Mouse (Mus musculus): ENCODE results near the gene Rragd. TPM values are rescaled to one million over a fixed set of nuclear protein-coding genes. Genes with fewer than 3 reads are reported as not detected.
A peak's percentile ranks its signal among the peaks of the same experiment; 100 is the strongest.

The Rragd gene
- polyA plus RNA-seq, 1 experiment from 2014 or later, result 26.6 TPM

GRCm38 (mm10) chr4:33024420-33024819 lies 41.6 kb downstream of the Rragd start:
- Histone ChIP-seq H3K27ac (replicated peaks) (no peak overlapping the region), H3K36me3 (0 out of 2 replicates have a peak, but pooled peaks cover 7% of the 10 kb centered on the region), H3K4me1 (peaks cover 6% of the 10 kb centered on the region), H3K27me3 (no peaks in the 10 kb centered on the region), H3K9ac (replicated peaks) (no peak overlapping the region), H3K4me3 (no peak overlapping the region), H3K4me2 (replicated peaks) (no peak overlapping the region), H3K9me3 (no peaks in the 10 kb centered on the region)
- no peak for ATAC-seq (replicated peaks)
- 85% methylated on average over 8 of the region's 8 CpGs for WGBS

GRCm38 (mm10) chr4:33029104-33029503 lies 46.3 kb downstream of the Rragd start:
- 87% methylated on average over 7 of the region's 7 CpGs for WGBS
- Histone ChIP-seq H3K4me3 (no peak overlapping the region), H3K9ac (replicated peaks) (no peak overlapping the region), H3K27ac (replicated peaks) (no peak overlapping the region), H3K4me1 (peaks cover 32% of the 10 kb centered on the region), H3K9me3 (no peaks in the 10 kb centered on the region), H3K36me3 (no peaks in the 10 kb centered on the region), H3K27me3 (no peaks in the 10 kb centered on the region), H3K4me2 (replicated peaks) (no peak overlapping the region)
- ATAC-seq (replicated peaks), result no peak

GRCm38 (mm10) chr4:33030264-33031194 lies 47.7 kb downstream of the Rragd start:
- Histone ChIP-seq H3K36me3 (peaks cover 4% of the 10 kb centered on the region; the same call in 1 of the 2 replicates), H3K4me1 (peaks cover 35% of the 10 kb centered on the region), H3K9ac (replicated peaks) (peak overlapping the region; percentile 95), H3K27ac (replicated peaks) (peak overlapping the region; percentile 97), H3K4me3 (peak overlapping the region; percentile 92), H3K27me3 (no peaks in the 10 kb centered on the region), H3K9me3 (no peaks in the 10 kb centered on the region), H3K4me2 (replicated peaks) (peak overlapping the region; percentile 53)
- peak; percentile 83 for ATAC-seq (replicated peaks)
- WGBS, result 2% methylated on average over 55 of the region's 55 CpGs

- Histone ChIP-seq H3K4me3 (peak within 1 kb of the TSS; percentile 92), H3K9ac (replicated peaks) (peak within 1 kb of the TSS; percentile 95), H3K27ac (replicated peaks) (peak within 1 kb of the TSS; percentile 97), H3K27me3 (no peaks in the 10 kb centered on the region), H3K9me3 (no peaks in the 10 kb centered on the region), H3K36me3 (peaks cover 10% of the 10 kb centered on the region; the same call in 1 of the 2 replicates), H3K4me2 (replicated peaks) (peak within 1 kb of the TSS; percentile 53), H3K4me1 (peaks cover 35% of the 10 kb centered on the region)
- ATAC-seq (replicated peaks), result peak; percentile 97
- WGBS, result under 1% methylated on average over 113 of the region's 123 CpGs
Observed at GRCm38 (mm10) chr4:33031195-33031960, 48.5 kb downstream of the Rragd start, which contains the start of gene Ube2j1. Ube2j1 (plus strand) TSS chr4:33031416.

- Histone ChIP-seq H3K4me2 (replicated peaks) (peak overlapping the region; percentile 53), H3K27ac (replicated peaks) (peak overlapping the region; percentile 97), H3K4me1 (peaks cover 35% of the 10 kb centered on the region), H3K9me3 (no peaks in the 10 kb centered on the region), H3K4me3 (peak overlapping the region; percentile 92), H3K27me3 (no peaks in the 10 kb centered on the region), H3K9ac (replicated peaks) (peak overlapping the region; percentile 95), H3K36me3 (peaks cover 10% of the 10 kb centered on the region; the same call in 1 of the 2 replicates)
- no peak for ATAC-seq (replicated peaks)
- 3% methylated on average over 4 of the region's 4 CpGs for WGBS
Observed at GRCm38 (mm10) chr4:33032045-33032444, 49.2 kb downstream of the Rragd start.

- no peak overlapping the region for H3K4me3 ChIP-seq
- H3K36me3 ChIP-seq, result peaks cover 15% of the 10 kb centered on the region
- no peak for ATAC-seq (replicated peaks)
- H3K4me2 ChIP-seq (replicated peaks), result no peak overlapping the region
- no peak overlapping the region for H3K27ac ChIP-seq (replicated peaks)
- no peaks in the 10 kb centered on the region for H3K27me3 ChIP-seq
- peaks cover 35% of the 10 kb centered on the region for H3K4me1 ChIP-seq
- 90% methylated on average over 6 of the region's 6 CpGs for WGBS
- H3K9me3 ChIP-seq, result no peaks in the 10 kb centered on the region
- no peak overlapping the region for H3K9ac ChIP-seq (replicated peaks)
Observed at GRCm38 (mm10) chr4:33033515-33033914, 50.7 kb downstream of the Rragd start.

GRCm38 (mm10) chr4:33039826-33040225 lies 57.0 kb downstream of the Rragd start:
- Histone ChIP-seq H3K4me2 (replicated peaks) (no peak overlapping the region), H3K27me3 (no peaks in the 10 kb centered on the region), H3K9me3 (no peaks in the 10 kb centered on the region), H3K36me3 (peaks cover 68% of the 10 kb centered on the region), H3K9ac (replicated peaks) (no peak overlapping the region), H3K4me1 (no peaks in the 10 kb centered on the region), H3K4me3 (no peak overlapping the region), H3K27ac (replicated peaks) (no peak overlapping the region)
- ATAC-seq (replicated peaks), result no peak
- WGBS, result 89% methylated on average over 4 of the region's 4 CpGs

GRCm38 (mm10) chr4:33049601-33050000 lies 66.8 kb downstream of the Rragd start:
- H3K27me3 ChIP-seq, result no peaks in the 10 kb centered on the region
- no peak overlapping the region for H3K4me2 ChIP-seq (replicated peaks)
- H3K9ac ChIP-seq (replicated peaks), result no peak overlapping the region
- no peaks in the 10 kb centered on the region for H3K4me1 ChIP-seq
- 97% methylated on average over 11 of the region's 11 CpGs for WGBS
- H3K4me3 ChIP-seq, result no peak overlapping the region
- peaks cover 70% of the 10 kb centered on the region for H3K36me3 ChIP-seq
- no peak overlapping the region for H3K27ac ChIP-seq (replicated peaks)
- ATAC-seq (replicated peaks), result no peak
- H3K9me3 ChIP-seq, result no peaks in the 10 kb centered on the region

- no peak for ATAC-seq (replicated peaks)
- Histone ChIP-seq H3K27ac (replicated peaks) (no peak overlapping the region), H3K36me3 (peaks cover 48% of the 10 kb centered on the region), H3K9ac (replicated peaks) (no peak overlapping the region), H3K27me3 (no peaks in the 10 kb centered on the region), H3K9me3 (no peaks in the 10 kb centered on the region), H3K4me3 (no peak overlapping the region), H3K4me2 (replicated peaks) (no peak overlapping the region), H3K4me1 (no peaks in the 10 kb centered on the region)
- 93% methylated on average over 3 of the region's 3 CpGs for WGBS
Observed at GRCm38 (mm10) chr4:33052055-33052454, 69.2 kb downstream of the Rragd start.

- WGBS, result 84% methylated on average over 5 of the region's 5 CpGs
- no peak overlapping the region for H3K4me2 ChIP-seq (replicated peaks)
- no peaks in the 10 kb centered on the region for H3K27me3 ChIP-seq
- H3K9ac ChIP-seq (replicated peaks), result no peak overlapping the region
- no peak overlapping the region for H3K27ac ChIP-seq (replicated peaks)
- H3K9me3 ChIP-seq, result no peaks in the 10 kb centered on the region
- no peaks in the 10 kb centered on the region for H3K4me1 ChIP-seq
- H3K36me3 ChIP-seq, result peaks cover 44% of the 10 kb centered on the region
- no peak for ATAC-seq (replicated peaks)
- no peak overlapping the region for H3K4me3 ChIP-seq
Observed at GRCm38 (mm10) chr4:33052650-33053049, 69.8 kb downstream of the Rragd start.

GRCm38 (mm10) chr4:33054426-33054825 lies 71.6 kb downstream of the Rragd start:
- H3K27ac ChIP-seq (replicated peaks), result no peak overlapping the region
- H3K36me3 ChIP-seq, result peaks cover 29% of the 10 kb centered on the region

GRCm38 (mm10) chr4:33056317-33056716 lies 73.5 kb downstream of the Rragd start:
- H3K27me3 ChIP-seq, result no peaks in the 10 kb centered on the region
- no peak overlapping the region for H3K9ac ChIP-seq (replicated peaks)
- no peak overlapping the region for H3K27ac ChIP-seq (replicated peaks)
- no peaks in the 10 kb centered on the region for H3K4me1 ChIP-seq
- 90% methylated on average over 1 of the region's 1 CpGs for WGBS
- no peaks in the 10 kb centered on the region for H3K9me3 ChIP-seq
- no peak overlapping the region for H3K4me3 ChIP-seq
- no peak for ATAC-seq (replicated peaks)
- no peak overlapping the region for H3K4me2 ChIP-seq (replicated peaks)
- H3K36me3 ChIP-seq, result peaks cover 13% of the 10 kb centered on the region

More at GRCm38 (mm10) chr4:33054426-33054825, 71.6 kb downstream of the Rragd start:
- no peaks in the 10 kb centered on the region for H3K4me1 ChIP-seq
- no peaks in the 10 kb centered on the region for H3K9me3 ChIP-seq
- no peak overlapping the region for H3K4me3 ChIP-seq
- no peak overlapping the region for H3K4me2 ChIP-seq (replicated peaks)
- no peaks in the 10 kb centered on the region for H3K27me3 ChIP-seq
- ATAC-seq (replicated peaks), result no peak
- no peak overlapping the region for H3K9ac ChIP-seq (replicated peaks)
